21 mouse cellular contexts compared by ENCODE assay signal in the genomic region with DNA sequence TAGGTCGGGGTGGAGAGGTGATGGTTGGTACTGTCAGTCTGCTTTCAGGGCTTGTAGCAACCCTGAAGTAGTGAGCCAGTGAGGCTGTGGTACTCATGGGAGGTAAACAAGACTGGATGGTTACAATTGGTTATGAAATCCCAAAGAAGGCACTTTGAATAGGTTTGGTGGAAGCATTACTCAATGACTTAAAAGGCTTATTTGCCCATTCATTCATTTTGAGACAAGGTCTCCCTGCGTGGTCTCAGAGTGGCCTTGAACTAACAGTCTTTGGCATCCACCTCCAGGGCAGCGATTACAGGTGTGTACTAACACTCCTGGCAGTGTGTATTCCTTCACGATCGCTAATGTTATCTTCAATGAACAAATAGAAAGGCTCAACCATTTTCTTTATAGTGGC. TPM values are rescaled to one million over a fixed set of nuclear protein-coding genes. Genes with fewer than 3 reads are reported as not detected.
DNase-seq lines count a peak whose midpoint lies in the region; ATAC-seq and TF ChIP-seq lines count a peak whose summit lies in the region.
"Had no signal": no experiment of that assay in that cellular context is flagged by ENCODE, and none has a peak within 500 bp of the region (broad histone marks: within the 10 kb centered on the region; RNA-seq: fewer than 3 reads in every experiment).

No protein-coding gene starts in this region.

- intact Hi-C loops in left cerebral cortex, postnatal 36 days (cut with DNase I), result no loop called here

- H3K4me2 ChIP-seq in liver, embryonic 11.5 days, result no peak overlapping the region
- no peak overlapping the region for H3K4me2 ChIP-seq in lung, postnatal 0 days (replicated peaks; ENCODE audit: low read depth, low read length)
- peak overlapping the region; percentile 16 for H3K4me2 ChIP-seq in intestine, embryonic 15.5 days (replicated peaks)
- H3K4me2 ChIP-seq: forebrain, embryonic 13.5 days; heart, embryonic 11.5 days; heart, embryonic 15.5 days; hindbrain, embryonic 13.5 days had no signal

- peaks cover 2% of the 10 kb centered on the region; the same call in 1 of the 2 replicates for H3K36me3 ChIP-seq in liver, adult 2 months (ENCODE audit: control insufficient read depth, insufficient read depth, low read length)
- H3K36me3 ChIP-seq in liver, embryonic 11.5 days (ENCODE audit: control insufficient read depth, insufficient read depth, low read length), result 0 out of 2 replicates have a peak, but pooled peaks cover 3% of the 10 kb centered on the region
- H3K36me3 ChIP-seq in lung, postnatal 0 days (ENCODE audit: insufficient read depth, low read length), result no peaks in the 10 kb centered on the region
- no peaks in the 10 kb centered on the region for H3K36me3 ChIP-seq in intestine, embryonic 15.5 days
- H3K36me3 ChIP-seq: heart, embryonic 15.5 days; hindbrain, embryonic 13.5 days had no signal

- 0 out of 2 replicates have a peak overlapping the region, but pooled peaks have one; percentile 7 for H3K27ac ChIP-seq in liver, adult 2 months (replicated peaks; ENCODE audit: insufficient read depth, low read depth, low read length)
- H3K27ac ChIP-seq in liver, embryonic 11.5 days (ENCODE audit: low read depth, low read length), result no peak overlapping the region
- H3K27ac ChIP-seq in lung, postnatal 0 days (ENCODE audit: low read length), result no peak overlapping the region
- H3K27ac ChIP-seq in intestine, embryonic 15.5 days, result peak overlapping the region; percentile 38
- H3K27ac ChIP-seq: embryonic facial prominence, embryonic 10.5 days; forebrain, embryonic 13.5 days; heart, adult 2 months; heart, embryonic 15.5 days; hindbrain, embryonic 13.5 days had no signal

- H3K4me1 ChIP-seq in liver, adult 2 months (ENCODE audit: control insufficient read depth, insufficient read depth, low read length), result peaks cover 33% of the 10 kb centered on the region
- H3K4me1 ChIP-seq in liver, embryonic 11.5 days (replicated peaks; ENCODE audit: control insufficient read depth, insufficient read depth, low read length), result peaks cover 31% of the 10 kb centered on the region
- H3K4me1 ChIP-seq in lung, postnatal 0 days (ENCODE audit: insufficient read depth, low read depth, low read length), result peaks cover 5% of the 10 kb centered on the region
- peaks cover 7% of the 10 kb centered on the region for H3K4me1 ChIP-seq in lung, adult 2 months (ENCODE audit: control insufficient read depth, insufficient read depth, low read length)
- H3K4me1 ChIP-seq in intestine, embryonic 15.5 days (replicated peaks), result peaks cover 30% of the 10 kb centered on the region

- TF ChIP-seq POLR2A in liver, adult 2 months (IDR thresholded peaks at IDR 0.05; ENCODE audit: extremely low read depth, insufficient read depth, low read length), result no peak
- no peak for TF ChIP-seq POLR2A in lung, adult 2 months (IDR thresholded peaks at IDR 0.05; ENCODE audit: borderline replicate concordance, extremely low read depth, low read depth, low read length)

- no peak for ATAC-seq in liver, embryonic 11.5 days (replicated peaks; ENCODE audit: low FRiP score)
- ATAC-seq in lung, postnatal 0 days, result no peak
- no peak for ATAC-seq in intestine, embryonic 15.5 days
- ATAC-seq: CD4-positive, CD25-positive, alpha-beta regulatory T cell, adult 4 months; forebrain, embryonic 13.5 days; forebrain, postnatal 0 days had no signal

- no peak overlapping the region for H3K4me3 ChIP-seq in liver, adult 2 months (ENCODE audit: insufficient read depth, low read depth, low read length)
- no peak overlapping the region for H3K4me3 ChIP-seq in liver, embryonic 11.5 days (ENCODE audit: low read depth, low read length)
- no peak overlapping the region for H3K4me3 ChIP-seq in lung, postnatal 0 days (ENCODE audit: low read depth, low read length)
- no peak overlapping the region for H3K4me3 ChIP-seq in lung, adult 2 months (replicated peaks; ENCODE audit: extremely low read depth, low read depth, low read length)
- no peak overlapping the region for H3K4me3 ChIP-seq in intestine, embryonic 15.5 days (replicated peaks)
- H3K4me3 ChIP-seq: embryonic facial prominence, embryonic 10.5 days; forebrain, embryonic 13.5 days; heart, adult 2 months; heart, embryonic 15.5 days; hindbrain, embryonic 13.5 days had no signal

- H3K27me3 ChIP-seq in liver, adult 2 months (ENCODE audit: control insufficient read depth, insufficient read depth, low read length), result no peaks in the 10 kb centered on the region
- H3K27me3 ChIP-seq in liver, embryonic 11.5 days (replicated peaks; ENCODE audit: control insufficient read depth, insufficient read depth, low read length), result no peaks in the 10 kb centered on the region
- no peaks in the 10 kb centered on the region for H3K27me3 ChIP-seq in lung, postnatal 0 days (replicated peaks; ENCODE audit: insufficient read depth, low read length)
- no peaks in the 10 kb centered on the region for H3K27me3 ChIP-seq in intestine, embryonic 15.5 days (replicated peaks)
- H3K27me3 ChIP-seq: forebrain, embryonic 13.5 days; heart, embryonic 15.5 days; hindbrain, embryonic 13.5 days had no signal

- peaks cover 58% of the 10 kb centered on the region for H3K79me2 ChIP-seq in liver, adult 2 months (ENCODE audit: control insufficient read depth, insufficient read depth, low read length)

- TF ChIP-seq CTCF in liver, adult 2 months (IDR thresholded peaks at IDR 0.05; ENCODE audit: low read depth, low read length), result no peak
- no peak for TF ChIP-seq CTCF in lung, postnatal 0 days (IDR thresholded peaks at IDR 0.05)
- no peak for TF ChIP-seq CTCF in lung, adult 2 months (IDR thresholded peaks at IDR 0.05; ENCODE audit: insufficient read depth, low read length)

- H3K9me3 ChIP-seq in liver, embryonic 11.5 days (ENCODE audit: control insufficient read depth, low read length), result no peaks in the 10 kb centered on the region
- no peaks in the 10 kb centered on the region for H3K9me3 ChIP-seq in lung, postnatal 0 days (ENCODE audit: low read length)
- H3K9me3 ChIP-seq in intestine, embryonic 15.5 days, result no peaks in the 10 kb centered on the region
- H3K9me3 ChIP-seq: embryonic facial prominence, embryonic 10.5 days; forebrain, embryonic 13.5 days; G1E; heart, embryonic 15.5 days; hindbrain, embryonic 13.5 days had no signal

- 26% methylated on average over 5 of the region's 5 CpGs for WGBS in liver, adult 2 months
- WGBS in liver, embryonic 11.5 days, result 84% methylated on average over 5 of the region's 5 CpGs
- 67% methylated on average over 5 of the region's 5 CpGs for WGBS in lung, postnatal 0 days
- 58% methylated on average over 5 of the region's 5 CpGs for WGBS in lung, adult 2 months
- 52% methylated on average over 5 of the region's 5 CpGs for WGBS in intestine, embryonic 15.5 days

- TF ChIP-seq EP300 in lung, postnatal 0 days (IDR thresholded peaks at IDR 0.05), result no peak

- H3K9ac ChIP-seq in liver, adult 2 months (ENCODE audit: low read depth, low read length), result no peak overlapping the region
- no peak overlapping the region for H3K9ac ChIP-seq in liver, embryonic 11.5 days (ENCODE audit: low read depth, low read length)
- no peak overlapping the region for H3K9ac ChIP-seq in lung, postnatal 0 days (replicated peaks; ENCODE audit: low read depth)
- no peak overlapping the region for H3K9ac ChIP-seq in intestine, embryonic 15.5 days
- H3K9ac ChIP-seq: forebrain, embryonic 13.5 days; forebrain, postnatal 0 days; heart, embryonic 15.5 days; hindbrain, embryonic 13.5 days had no signal

- peak; percentile 78 for DNase-seq in liver, adult 2 months (ENCODE audit: extremely low read depth, low read depth, low spot score)
- no peak for DNase-seq in liver, embryonic 11.5 days (ENCODE audit: low spot score)
- peak; percentile 31 for DNase-seq in lung, postnatal 0 days (ENCODE audit: low spot score)
- no peak for DNase-seq in lung, adult 2 months
- DNase-seq in 416B (ENCODE audit: low read depth), result peak; percentile 11
- DNase-seq in left cerebral cortex, postnatal 36 days (ENCODE audit: low spot score in 2 of 2), result no peak
- no peak for DNase-seq in B cell, adult 2 months
- DNase-seq: cerebellum, adult 2 months; cerebellum, postnatal 10 days; forebrain, postnatal 0 days; gastrocnemius, postnatal 14 days; heart, adult 2 months; heart, postnatal 14 days had no signal

RNA-seq across cellular contexts. Expression of a gene that starts 4.7 kb away (rescaled TPM):
- total RNA-seq in liver, adult 2 months (2014; rRNA removed), result 41.5 and 46.9 TPM in 2 replicates
- 9.5 and 9.9 TPM in 2 replicates for polyA plus RNA-seq in liver, adult 2 months (2012; rRNA removed)
- 42.0 and 46.1 TPM in 2 replicates for polyA plus RNA-seq in liver, embryonic 11.5 days (2014; fragmentation: Nextera tagmentation; extraction: Ambion mirVana)
- polyA plus RNA-seq in lung, postnatal 0 days (2015; fragmentation: Nextera tagmentation; extraction: Ambion mirVana), result 43.1 and 52.4 TPM in 2 replicates
- polyA plus RNA-seq in lung, adult 2 months (2012; rRNA removed), result 16.3 and 26.6 TPM in 2 replicates
- polyA plus RNA-seq in intestine, embryonic 15.5 days (2015; fragmentation: Nextera tagmentation; extraction: Ambion mirVana), result 45.3 and 51.1 TPM in 2 replicates
- 100 to 1,000 TPM; 126 to 148 TPM for total RNA-seq in left cerebral cortex, postnatal 36 days (2021)

RNA-seq across cellular contexts. Expression of a gene that starts 10.8 kb away (rescaled TPM):
- total RNA-seq in liver, adult 2 months (2014; rRNA removed), result 2.2 and 2.6 TPM in 2 replicates
- polyA plus RNA-seq in liver, adult 2 months (2012; rRNA removed), result 0.39 and 0.94 TPM in 2 replicates
- 12.4 and 12.7 TPM in 2 replicates for polyA plus RNA-seq in liver, embryonic 11.5 days (2014; fragmentation: Nextera tagmentation; extraction: Ambion mirVana)
- 10.0 and 12.3 TPM in 2 replicates for polyA plus RNA-seq in lung, postnatal 0 days (2015; fragmentation: Nextera tagmentation; extraction: Ambion mirVana)
- polyA plus RNA-seq in lung, adult 2 months (2012; rRNA removed), result 9.5 and 11.6 TPM in 2 replicates
- 15.3 and 17.4 TPM in 2 replicates for polyA plus RNA-seq in intestine, embryonic 15.5 days (2015; fragmentation: Nextera tagmentation; extraction: Ambion mirVana)
- 10 to 100 TPM; 74.2 to 79.3 TPM for total RNA-seq in left cerebral cortex, postnatal 36 days (2021)

RNA-seq across cellular contexts. Expression of a gene that starts 44.3 kb away (rescaled TPM):
- 17.6 and 21.1 TPM in 2 replicates for total RNA-seq in liver, adult 2 months (2014; rRNA removed)
- 5.7 and 10.2 TPM in 2 replicates for polyA plus RNA-seq in liver, adult 2 months (2012; rRNA removed)
- 45.5 and 45.7 TPM in 2 replicates for polyA plus RNA-seq in liver, embryonic 11.5 days (2014; fragmentation: Nextera tagmentation; extraction: Ambion mirVana)
- polyA plus RNA-seq in lung, postnatal 0 days (2015; fragmentation: Nextera tagmentation; extraction: Ambion mirVana), result 25.5 and 28.3 TPM in 2 replicates
- polyA plus RNA-seq in lung, adult 2 months (2012; rRNA removed), result 13.9 and 19.7 TPM in 2 replicates
- polyA plus RNA-seq in intestine, embryonic 15.5 days (2015; fragmentation: Nextera tagmentation; extraction: Ambion mirVana), result 39.3 and 39.8 TPM in 2 replicates
- 10 to 100 TPM; 40.9 to 41.6 TPM for total RNA-seq in left cerebral cortex, postnatal 36 days (2021)

Comparison
In these comparisons a context has a peak if more than half of its experiments do, and no peak if none do; other contexts are left out.
1. DNase-seq: peak in liver, adult 2 months (single experiment), lung, postnatal 0 days (single experiment) and 416B (single experiment); none in liver, embryonic 11.5 days (single experiment), lung, adult 2 months (single experiment), left cerebral cortex, postnatal 36 days (0 of 2) and B cell, adult 2 months (0 of 2).
2. H3K27ac ChIP-seq: peak in liver, adult 2 months (single experiment) and intestine, embryonic 15.5 days (single experiment); none in liver, embryonic 11.5 days (single experiment) and lung, postnatal 0 days (single experiment).